Mouse (Mus musculus) frontal cortex, postnatal 10 days (tissue): ENCODE results near the gene Aldh1a2.

Experiments used
- DNase-seq, 2 experiments: peaks; one replicate each; pipeline ENCODE4 v3.0.0; 2022; ENCODE audit warnings: low spot score in 2 of 2, mixed read lengths in 1 of 2

Aldh1a2 gene

GRCm38 (mm10) chr9:71289810-71290209 is 74.2 kb downstream of the Aldh1a2 start:
- DNase-seq: no peak

GRCm38 (mm10) chr9:71290730-71291129 is 75.1 kb downstream of the Aldh1a2 start:
- no peak for DNase-seq

GRCm38 (mm10) chr9:71295501-71295900 is 79.9 kb downstream of the Aldh1a2 start:
- no peak for DNase-seq

DNA sequence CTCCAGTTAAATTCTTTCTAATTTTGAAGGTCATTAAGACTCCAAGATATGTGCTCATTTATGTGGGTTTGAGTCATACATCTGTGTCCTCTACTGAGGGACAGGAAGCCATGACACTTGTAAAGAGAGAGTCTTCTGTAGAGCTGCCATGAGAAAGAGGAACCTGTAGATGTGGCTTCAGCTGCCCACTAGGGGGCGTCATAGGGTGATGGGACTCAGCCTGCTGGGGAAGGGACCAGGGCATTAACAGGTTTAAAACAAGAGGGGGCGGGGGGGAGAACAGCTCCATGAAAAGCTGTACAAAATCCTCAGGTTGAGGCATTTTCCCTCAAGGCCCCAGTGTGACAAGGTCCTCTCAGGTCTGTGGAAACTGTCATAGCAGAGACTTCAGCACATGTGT is 88.0 kb downstream of the Aldh1a2 start:
- DNase-seq: no peak

- no peak for DNase-seq
Observed at GRCm38 (mm10) chr9:71307106-71307789, 91.7 kb downstream of the Aldh1a2 start.

GRCm38 (mm10) chr9:71315960-71316359 is 100.4 kb downstream of the Aldh1a2 start:
- DNase-seq: no peak

GRCm38 (mm10) chr9:71317096-71317920 is 101.7 kb downstream of the Aldh1a2 start:
- no peak for DNase-seq

DNA sequence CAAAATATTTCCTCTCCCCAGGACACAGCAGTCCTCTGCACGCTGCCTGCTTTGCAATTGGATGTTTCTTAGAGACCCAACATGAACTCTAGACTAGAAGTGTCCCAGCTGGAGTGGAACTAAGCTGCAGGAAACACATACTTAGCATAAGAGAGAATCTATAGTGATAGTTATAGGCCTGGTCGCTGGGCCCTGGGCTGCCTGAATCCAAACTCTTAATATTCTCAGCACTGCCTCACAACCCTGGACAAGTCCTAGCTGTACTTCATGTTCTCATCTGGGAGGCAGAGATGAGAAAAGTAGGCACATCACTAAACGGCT is 102.3 kb downstream of the Aldh1a2 start:
- no peak for DNase-seq

- DNase-seq: no peak
Observed at GRCm38 (mm10) chr9:71319776-71320175, 104.2 kb downstream of the Aldh1a2 start.

DNA sequence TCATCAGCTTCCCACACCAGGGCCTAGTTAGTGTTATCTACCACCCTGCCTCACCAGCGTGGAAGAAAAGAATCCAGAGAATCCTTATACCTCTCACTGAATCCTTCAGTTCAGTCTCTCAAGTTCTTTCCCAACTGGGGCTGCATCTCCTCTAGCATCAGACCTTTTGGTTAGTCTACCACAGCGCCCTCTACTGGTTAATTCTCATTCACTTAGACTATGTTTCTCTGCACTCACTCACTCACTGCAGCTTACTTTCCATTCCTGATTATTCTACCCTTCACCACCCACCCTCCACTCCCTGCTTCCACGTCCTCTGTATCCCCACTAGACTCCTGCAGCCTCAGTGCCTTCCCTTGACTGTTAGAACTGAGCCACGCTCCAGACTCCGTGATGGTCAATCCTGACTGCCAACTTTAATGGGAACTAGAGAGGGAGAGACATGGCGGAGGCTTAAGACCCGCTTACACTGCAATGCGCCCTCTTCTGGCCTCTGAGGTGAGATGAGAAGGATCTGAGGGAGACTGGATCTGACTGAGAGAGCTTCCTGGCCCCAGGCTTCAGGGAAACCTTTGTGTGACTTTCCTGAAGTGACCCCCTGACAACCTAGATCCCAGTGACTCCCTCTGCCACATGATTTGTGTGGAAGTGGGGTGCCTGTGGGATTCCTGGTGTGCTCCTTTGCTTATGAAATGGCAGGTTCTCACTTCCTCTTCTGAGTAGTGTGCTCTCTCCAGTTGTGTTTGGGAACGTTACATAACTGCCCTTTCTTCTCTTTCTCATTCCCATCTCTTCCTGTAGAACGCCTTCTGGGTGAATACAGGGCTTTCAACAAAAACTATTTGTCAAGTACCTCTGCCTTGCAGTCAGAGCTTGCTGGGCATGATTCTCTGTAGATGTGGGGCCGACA is 104.9 kb downstream of the Aldh1a2 start:
- peak in 1 of 2 experiments; percentile 10 for DNase-seq

- no peak for DNase-seq
Observed at GRCm38 (mm10) chr9:71321436-71321835, 105.8 kb downstream of the Aldh1a2 start.

- DNase-seq: no peak
Observed at GRCm38 (mm10) chr9:71321871-71322270, 106.3 kb downstream of the Aldh1a2 start.

DNA sequence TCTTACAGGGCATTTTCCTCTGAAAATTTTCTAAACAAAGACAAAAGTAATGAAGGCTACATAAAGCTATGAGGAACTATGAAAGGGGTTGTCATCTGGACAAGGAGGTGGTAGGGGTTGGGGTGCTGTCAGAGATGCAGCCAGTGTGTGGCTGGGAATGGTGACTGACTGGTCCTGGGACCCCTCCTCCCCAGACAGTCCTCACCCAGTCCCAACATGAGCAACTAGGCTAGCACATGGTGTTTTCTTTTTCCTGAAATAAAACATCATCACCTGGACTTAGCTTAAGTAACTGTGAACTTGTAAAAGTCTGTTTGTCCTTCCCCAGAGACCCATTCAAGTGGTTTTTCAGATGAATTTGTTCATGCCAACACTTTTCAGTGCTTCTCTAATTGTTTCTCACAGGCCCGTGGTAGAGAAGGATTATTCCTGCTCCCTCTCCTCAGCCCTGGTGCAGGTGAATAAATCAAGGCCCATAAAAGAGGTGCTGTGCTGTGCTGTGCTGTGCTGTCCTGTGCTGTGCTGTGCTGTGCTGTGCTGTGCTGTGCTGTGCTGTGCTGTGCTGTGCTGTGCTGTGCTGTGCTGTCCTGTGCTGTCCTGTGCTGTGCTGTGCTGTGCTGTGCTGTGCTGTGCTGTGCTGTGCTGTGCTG is 107.8 kb downstream of the Aldh1a2 start:
- DNase-seq: no peak

DNA sequence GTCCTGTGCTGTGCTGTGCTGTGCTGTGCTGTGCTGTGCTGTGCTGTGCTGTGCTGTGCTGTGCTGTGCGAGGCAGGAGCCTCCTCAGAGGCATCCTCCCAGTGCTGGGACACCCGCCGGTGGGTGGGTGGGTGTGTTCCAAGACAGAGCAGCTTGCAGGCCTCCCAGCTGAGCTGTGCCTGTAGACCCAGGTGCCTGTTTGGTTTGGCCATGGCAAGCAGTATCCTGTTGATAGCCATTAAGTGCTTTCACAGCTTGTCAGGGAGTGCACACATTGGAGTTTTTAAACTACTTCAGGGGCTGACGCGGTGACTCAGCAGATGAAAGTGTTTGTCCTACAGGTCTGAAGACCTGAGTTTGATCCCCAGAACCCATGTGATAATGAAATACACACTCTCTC is 108.5 kb downstream of the Aldh1a2 start:
- no peak for DNase-seq

- no peak for DNase-seq
Observed at GRCm38 (mm10) chr9:71326261-71326660, 110.7 kb downstream of the Aldh1a2 start.

- no peak for DNase-seq
Observed at GRCm38 (mm10) chr9:71331661-71332060, 116.1 kb downstream of the Aldh1a2 start.

GRCm38 (mm10) chr9:71336674-71337073 is 121.1 kb downstream of the Aldh1a2 start:
- no peak for DNase-seq

DNA sequence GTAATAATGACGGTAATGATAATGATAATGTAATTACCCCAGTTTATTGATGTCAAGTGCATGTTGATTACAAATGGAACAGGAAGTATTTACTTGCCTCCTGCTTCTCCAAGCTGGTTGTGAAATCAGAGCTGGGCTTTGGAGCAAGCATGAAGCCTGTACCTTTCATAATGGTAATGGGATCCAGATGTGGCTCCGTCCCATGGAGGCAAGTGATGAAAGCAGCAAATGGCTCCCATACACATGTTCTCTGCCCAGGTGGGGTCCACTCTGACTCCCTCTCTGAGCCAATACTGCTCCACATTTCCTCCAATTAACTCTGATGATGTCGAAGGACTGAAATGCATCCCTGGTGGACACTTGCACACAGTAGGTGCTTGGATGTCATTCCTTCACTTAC is 121.8 kb downstream of the Aldh1a2 start:
- no peak for DNase-seq

GRCm38 (mm10) chr9:71340116-71340515 is 124.5 kb downstream of the Aldh1a2 start:
- no peak for DNase-seq
